Mouse (Mus musculus) limb, embryonic 15.5 days (tissue): Measurements from ENCODE around the gene Patz1. TPM values are rescaled to one million over a fixed set of nuclear protein-coding genes. Genes with fewer than 3 reads are reported as not detected.

Experiments
- ATAC-seq: fragments of 200-750 bp; cut with Nextera tagmentation; 2 replicates; pipeline ENCODE4 v1.8.0; 2017; ENCODE audit warnings: low read depth, moderate TSS enrichment; ENCODE audit not compliant: insufficient number of reproducible peaks, low FRiP score, low TSS enrichment
- H3K27ac ChIP-seq: fragments of 300-500 bp; sonication (generic); 2 replicates; pipeline ENCODE4 v1.5.1; 2015; ENCODE audit warnings: moderate library complexity, mild to moderate bottlenecking, inconsistent platforms
- H3K27me3 ChIP-seq: fragments of 300-500 bp; sonication (generic); 2 replicates; pipeline ENCODE4 v1.6.1; 2015; ENCODE audit warnings: inconsistent platforms
- H3K36me3 ChIP-seq: fragments of 300-500 bp; sonication (generic); 2 replicates; pipeline ENCODE4 v1.6.1; 2015; ENCODE audit warnings: inconsistent platforms
- H3K4me1 ChIP-seq: fragments of 300-500 bp; sonication (generic); 2 replicates; pipeline ENCODE4 v1.6.1; 2015; ENCODE audit warnings: inconsistent platforms
- H3K4me2 ChIP-seq: fragments of 300-500 bp; sonication (generic); 2 replicates; pipeline ENCODE4 v1.6.1; 2015; ENCODE audit warnings: mild to moderate bottlenecking, inconsistent platforms
- H3K4me3 ChIP-seq: fragments of 300-500 bp; sonication (generic); 2 replicates; pipeline ENCODE4 v1.5.1; 2015; ENCODE audit warnings: mild to moderate bottlenecking, inconsistent platforms
- H3K9ac ChIP-seq: fragments of 300-500 bp; sonication (generic); 2 replicates; pipeline ENCODE4 v1.6.1; 2015; ENCODE audit warnings: inconsistent platforms
- H3K9me3 ChIP-seq: fragments of 300-500 bp; sonication (generic); 2 replicates; pipeline ENCODE4 v1.6.1; 2016; ENCODE audit warnings: inconsistent platforms
- whole genome bisulfite sequencing: fragments of 180-500 bp; shearing (Covaris S2); methylation state at CpG from one replicate; pipeline ENCODE4 v1.1.7; 2015; 5-methylcytosine and 5-hydroxymethylcytosine counted together
- polyA plus RNA-seq: library from polyadenylated mRNA; unstranded; fragments of >200 nt; fragmentation: Nextera tagmentation; extraction: Ambion mirVana; gene quantifications from 2 replicates; pipeline ENCODE4 v1.2.1, GENCODE M21; 2015

Patz1 gene
- polyA plus RNA-seq, 1 experiment from 2014 or later = 32.3 TPM

DNA sequence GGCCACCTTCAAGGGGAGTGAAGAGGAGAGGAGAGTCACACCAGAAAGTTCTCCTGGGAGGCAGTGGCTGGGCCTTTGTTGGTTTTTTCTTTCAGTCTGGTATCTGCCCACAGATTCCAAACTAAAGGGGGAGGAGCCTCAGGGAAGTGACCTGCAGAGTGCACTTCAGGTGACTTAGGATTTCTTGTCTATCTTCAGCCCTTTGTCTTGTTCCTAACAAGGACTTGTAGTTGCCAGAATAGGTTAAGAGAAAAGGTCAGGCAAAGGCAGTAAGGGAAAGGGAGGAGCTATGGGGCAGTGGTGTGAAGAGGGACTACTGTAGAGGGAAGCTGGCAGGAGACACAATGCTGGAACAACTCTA lies 59.1 kb downstream of the Patz1 start:
- Histone ChIP-seq H3K4me2 (no peak overlapping the region), H3K27ac (no peak overlapping the region), H3K4me3 (no peak overlapping the region), H3K27me3 (no peaks in the 10 kb centered on the region), H3K36me3 (peaks cover 62% of the 10 kb centered on the region), H3K4me1 (peaks cover 14% of the 10 kb centered on the region), H3K9me3 (no peaks in the 10 kb centered on the region), H3K9ac (no peak overlapping the region)
- ATAC-seq = no peak

- Histone ChIP-seq H3K36me3 (peaks cover 62% of the 10 kb centered on the region), H3K27me3 (no peaks in the 10 kb centered on the region), H3K9me3 (no peaks in the 10 kb centered on the region), H3K27ac (peak overlapping the region; percentile 50; the same call in 1 of the 2 replicates), H3K4me2 (no peak overlapping the region), H3K9ac (no peak overlapping the region), H3K4me1 (peaks cover 14% of the 10 kb centered on the region), H3K4me3 (no peak overlapping the region)
- 0 out of 2 replicates have a peak, but pooled peaks have one; percentile 22 for ATAC-seq
- 27% methylated on average over 6 of the region's 6 CpGs for WGBS
These were observed 60.1 kb downstream of the Patz1 start for GRCm38 (mm10) chr11:3348576-3349342.

DNA sequence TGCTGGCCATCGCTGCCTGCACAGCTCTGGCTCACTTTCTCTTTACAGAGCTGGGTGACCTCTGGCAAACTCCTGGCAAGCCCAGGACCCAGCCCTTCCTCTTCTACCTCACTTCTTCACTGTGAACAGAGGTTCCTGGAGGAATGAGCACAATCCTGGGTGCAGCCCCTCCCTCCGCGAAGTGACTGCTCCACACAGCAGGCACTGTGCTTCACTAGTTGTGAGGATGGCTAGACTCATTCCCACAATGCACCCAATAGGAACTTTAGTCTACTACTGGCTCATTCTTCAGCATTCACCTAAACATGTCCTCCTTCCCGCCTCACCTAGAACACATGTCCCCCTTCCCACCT lies 60.6 kb downstream of the Patz1 start:
- Histone ChIP-seq H3K9ac (no peak overlapping the region), H3K36me3 (peaks cover 65% of the 10 kb centered on the region)

DNA sequence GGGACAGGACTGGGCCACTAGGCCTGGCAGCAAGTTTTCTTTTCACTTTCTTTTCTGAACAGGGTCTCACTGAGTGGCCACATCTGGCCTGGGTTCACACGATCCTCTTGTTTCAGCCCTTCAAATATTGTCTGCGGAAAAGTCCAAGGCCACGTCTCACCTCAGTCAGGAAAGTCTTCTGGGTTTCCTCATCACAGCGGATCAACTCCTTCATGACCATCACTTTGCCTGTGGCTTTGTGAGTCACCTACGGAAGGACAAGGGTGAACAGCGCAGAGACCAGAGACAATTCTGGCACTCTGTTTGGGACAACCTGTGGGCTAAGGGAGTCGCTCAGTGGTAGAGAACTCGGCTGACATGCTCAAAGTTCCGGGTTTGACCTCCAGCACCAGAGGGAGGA lies 63.5 kb downstream of the Patz1 start:
- no peak overlapping the region for H3K4me3 ChIP-seq
- no peak for ATAC-seq
- H3K27ac ChIP-seq = no peak overlapping the region
- H3K4me2 ChIP-seq = no peak overlapping the region
- H3K9ac ChIP-seq = no peak overlapping the region
- peaks cover 14% of the 10 kb centered on the region for H3K4me1 ChIP-seq
- H3K27me3 ChIP-seq = no peaks in the 10 kb centered on the region
- peaks cover 60% of the 10 kb centered on the region for H3K36me3 ChIP-seq
- WGBS = 93% methylated on average over 9 of the region's 9 CpGs
- no peaks in the 10 kb centered on the region for H3K9me3 ChIP-seq

More for the DNA sequence above, 60.6 kb downstream of the Patz1 start:
- Histone ChIP-seq H3K4me2 (no peak overlapping the region), H3K27me3 (no peaks in the 10 kb centered on the region), H3K4me3 (no peak overlapping the region), H3K9me3 (no peaks in the 10 kb centered on the region), H3K27ac (0 out of 2 replicates have a peak overlapping the region, but pooled peaks have one; percentile 50), H3K4me1 (peaks cover 14% of the 10 kb centered on the region)
- WGBS = 78% methylated on average over 4 of the region's 4 CpGs
- no peak for ATAC-seq

- WGBS = 56% methylated on average over 18 of the region's 18 CpGs
- no peak overlapping the region for H3K4me2 ChIP-seq
- H3K4me1 ChIP-seq = peaks cover 13% of the 10 kb centered on the region
- H3K4me3 ChIP-seq = no peak overlapping the region
- H3K36me3 ChIP-seq = peaks cover 67% of the 10 kb centered on the region
- no peaks in the 10 kb centered on the region for H3K27me3 ChIP-seq
- H3K27ac ChIP-seq = no peak overlapping the region
- H3K9ac ChIP-seq = no peak overlapping the region
- H3K9me3 ChIP-seq = no peaks in the 10 kb centered on the region
- no peak for ATAC-seq
These were observed 64.4 kb downstream of the Patz1 start for GRCm38 (mm10) chr11:3352990-3353585.

Other genes starting within 250 kb of the Patz1 start
- gene Sfi1, start 95.4 kb upstream of the Patz1 start, polyA plus RNA-seq = 14.4 and 15.8 TPM in 2 replicates
- 38.5 and 45.8 TPM in 2 replicates for gene Eif4enif1, start 86.5 kb upstream of the Patz1 start, polyA plus RNA-seq
- 191 and 199 TPM in 2 replicates for gene Drg1, start 22.5 kb upstream of the Patz1 start, polyA plus RNA-seq
- gene Pik3ip1, start 41.5 kb downstream of the Patz1 start, polyA plus RNA-seq = 15.6 and 17.9 TPM in 2 replicates
- 102 and 108 TPM in 2 replicates for gene Limk2, start 120.3 kb downstream of the Patz1 start, polyA plus RNA-seq
- 32.8 and 35.7 TPM in 2 replicates for gene Rnf185, start 163.5 kb downstream of the Patz1 start, polyA plus RNA-seq
- 1.6 and 2.3 TPM in 2 replicates for gene Pla2g3, start 199.4 kb downstream of the Patz1 start, polyA plus RNA-seq
- 0.65 and 0.79 TPM in 2 replicates for gene Inpp5j, start 215.9 kb downstream of the Patz1 start, polyA plus RNA-seq
- 215 and 226 TPM in 2 replicates for gene Selenom, start 225.8 kb downstream of the Patz1 start, polyA plus RNA-seq